In genomic region chr3:146679646-146680045, GRCm38 (mm10) we compare ENCODE assay signal across 33 mouse cellular contexts. TPM values are rescaled to one million over a fixed set of nuclear protein-coding genes. Genes with fewer than 3 reads are reported as not detected.
DNase-seq lines count a peak whose midpoint lies in the region; ATAC-seq and TF ChIP-seq lines count a peak whose summit lies in the region.
"Had no signal": no experiment of that assay in that cellular context is flagged by ENCODE, and none has a peak within 500 bp of the region (broad histone marks: within the 10 kb centered on the region; RNA-seq: fewer than 3 reads in every experiment).

No protein-coding gene starts in this region.

- DNase-seq in CH12.LX (ENCODE audit: extremely low read depth), result no peak
- peak; percentile 27 for DNase-seq in ES-CJ7 (ENCODE audit: low read depth, low spot score)
- no peak for DNase-seq in layer of hippocampus, adult 8-10 months (ENCODE audit: low spot score in 2 of 2)
- no peak for DNase-seq in ovary, postnatal 10 days (ENCODE audit: low spot score)
- DNase-seq: adrenal gland, adult 8-10 months; adrenal gland, postnatal 25 days; cerebellum, adult 11-12 months; cerebellum, adult 8-10 months; cerebellum, postnatal 10 days; cerebellum, postnatal 36 days; embryo, embryonic 11 days; gastrocnemius, postnatal 36 days; heart, postnatal 10 days; heart, postnatal 36 days had no signal

- H3K4me2 ChIP-seq in CH12.LX (ENCODE audit: insufficient read depth, low read depth, poor library complexity, severe bottlenecking), result no peak overlapping the region
- H3K4me2 ChIP-seq: embryonic facial prominence, embryonic 13.5 days; forebrain, embryonic 12.5 days; forebrain, embryonic 15.5 days; heart, embryonic 12.5 days; heart, embryonic 15.5 days; hindbrain, embryonic 13.5 days had no signal

- H3K4me3 ChIP-seq in CH12.LX (replicated peaks in 1 of 3; ENCODE audit: low read depth in 2 of 3, low read length in 2 of 3, poor library complexity in 1 of 3), result no peak overlapping the region
- H3K4me3 ChIP-seq in testis, adult 2 months (ENCODE audit: control insufficient read depth, low read depth, low read length), result peak overlapping the region; percentile 5; the same call in 1 of the 2 replicates
- H3K4me3 ChIP-seq: embryonic facial prominence, embryonic 10.5 days; embryonic facial prominence, embryonic 13.5 days; erythroblast, embryonic 14.5 days; forebrain, embryonic 12.5 days; forebrain, embryonic 15.5 days; heart, embryonic 12.5 days; heart, embryonic 15.5 days; hindbrain, embryonic 10.5 days; hindbrain, embryonic 13.5 days had no signal

- dilution Hi-C loops in CH12.LX (cut with MboI; ENCODE audit: extremely low pct_ligation_motif_present, extremely low pct_unique_long_range_greater_than_20kb, low sequenced_read_pairs), result no loop called here

- H3K9me3 ChIP-seq in CH12.LX (replicated peaks; ENCODE audit: low read length), result no peaks in the 10 kb centered on the region
- H3K9me3 ChIP-seq: embryonic facial prominence, embryonic 10.5 days; embryonic facial prominence, embryonic 13.5 days; forebrain, embryonic 12.5 days; forebrain, embryonic 15.5 days; G1E; heart, embryonic 12.5 days; heart, embryonic 15.5 days; hindbrain, embryonic 10.5 days; hindbrain, embryonic 13.5 days had no signal

- H3K27ac ChIP-seq in CH12.LX (ENCODE audit: insufficient read depth, low read depth), result no peak overlapping the region
- no peak overlapping the region for H3K27ac ChIP-seq in testis, adult 2 months (ENCODE audit: control insufficient read depth, insufficient read depth, low read depth, low read length)
- H3K27ac ChIP-seq: embryonic facial prominence, embryonic 10.5 days; embryonic facial prominence, embryonic 13.5 days; forebrain, embryonic 12.5 days; forebrain, embryonic 15.5 days; heart, embryonic 15.5 days; hindbrain, embryonic 10.5 days; hindbrain, embryonic 13.5 days had no signal

- no peak for TF ChIP-seq POLR2A in CH12.LX (IDR thresholded peaks at IDR 0.05; ENCODE audit: low read depth, low read length)
- no peak for TF ChIP-seq POLR2A in testis, adult 2 months (IDR thresholded peaks at IDR 0.05; ENCODE audit: control insufficient read depth, low read depth, low read length)

- no peak for TF ChIP-seq CTCF in CH12.LX (conservative IDR thresholded peaks at IDR 0.05 in 1 of 2, IDR thresholded peaks at IDR 0.05 in 1 of 2; ENCODE audit: low read depth in 2 of 2, low read length in 2 of 2)
- TF ChIP-seq CTCF in testis, adult 2 months (IDR thresholded peaks at IDR 0.05; ENCODE audit: control insufficient read depth, insufficient read depth, insufficient replicate concordance, low read depth, low read length), result no peak

- H3K9ac ChIP-seq in CH12.LX (ENCODE audit: insufficient read depth, low read depth), result no peak overlapping the region
- H3K9ac ChIP-seq: embryonic facial prominence, embryonic 13.5 days; forebrain, embryonic 12.5 days; forebrain, embryonic 15.5 days; heart, embryonic 12.5 days; heart, embryonic 15.5 days; hindbrain, embryonic 13.5 days had no signal

- ATAC-seq in monocyte, adult 5-6 weeks (replicated peaks; ENCODE audit: insufficient number of reproducible peaks, low FRiP score, low TSS enrichment, poor library complexity, severe bottlenecking), result no peak
- ATAC-seq: activated CD4-positive, CD25-positive, alpha-beta regulatory T cell, adult 4 months; CD4-positive, CD25-positive, alpha-beta regulatory T cell, adult 4 months; forebrain, embryonic 15.5 days; hindbrain, embryonic 16.5 days; Patski had no signal

- H3K27me3 ChIP-seq in CH12.LX (replicated peaks), result no peaks in the 10 kb centered on the region
- no peaks in the 10 kb centered on the region for H3K27me3 ChIP-seq in testis, adult 2 months (ENCODE audit: control insufficient read depth, insufficient read depth, low read length)
- H3K27me3 ChIP-seq: embryonic facial prominence, embryonic 13.5 days; forebrain, embryonic 15.5 days; heart, embryonic 12.5 days; heart, embryonic 15.5 days; Patski had no signal

- in situ Hi-C loops in CH12.LX (cut with MboI; ENCODE audit: low pct_ligation_motif_present, low pct_unique_long_range_greater_than_20kb, low sequenced_read_pairs), result no loop called here

- TF ChIP-seq RAD21 in CH12.LX (IDR thresholded peaks at IDR 0.05; ENCODE audit: low read depth, low read length), result no peak

- no peak for TF ChIP-seq EP300 in CH12.LX (IDR thresholded peaks at IDR 0.05; ENCODE audit: low read length)

- no peaks in the 10 kb centered on the region for H3K79me2 ChIP-seq in CH12.LX (replicated peaks; ENCODE audit: control insufficient read depth, extremely low read depth, insufficient read depth, poor library complexity, severe bottlenecking)

- peaks cover 2 to 3% of the 10 kb centered on the region in 2 experiments; a peak in 2 of 4 replicates for H3K4me1 ChIP-seq in CH12.LX (ENCODE audit: control insufficient read depth in 1 of 2, insufficient read depth in 2 of 2)
- H3K4me1 ChIP-seq in testis, adult 2 months (ENCODE audit: control insufficient read depth, insufficient read depth, low read length), result peaks cover 8% of the 10 kb centered on the region

- H3K36me3 ChIP-seq in CH12.LX (replicated peaks in 1 of 2; ENCODE audit: control insufficient read depth in 1 of 2, insufficient read depth in 1 of 2, low read length in 1 of 2), result no peaks in the 10 kb centered on the region
- H3K36me3 ChIP-seq in testis, adult 2 months (ENCODE audit: control insufficient read depth, insufficient read depth, low read length), result no peaks in the 10 kb centered on the region
- H3K36me3 ChIP-seq: embryonic facial prominence, embryonic 10.5 days; embryonic facial prominence, embryonic 13.5 days; forebrain, embryonic 12.5 days; forebrain, embryonic 15.5 days; heart, embryonic 12.5 days; heart, embryonic 15.5 days; hindbrain, embryonic 10.5 days; hindbrain, embryonic 13.5 days had no signal

TF ChIP-seq in CH12.LX, 34 proteins besides CTCF, POLR2A, EP300 and RAD21:
- TF ChIP-seq USF1 (IDR thresholded peaks at IDR 0.05; ENCODE audit: low read depth, low read length) (peak; percentile 49), CHD2 (IDR thresholded peaks at IDR 0.05; ENCODE audit: low read length) (no peak), MAX (IDR thresholded peaks at IDR 0.05; ENCODE audit: low read length) (no peak), USF2 (conservative IDR thresholded peaks at IDR 0.05; ENCODE audit: low read depth, low read length) (peak; percentile 41)

RNA-seq across cellular contexts. Expression of gene Samd13, which starts 5.7 kb away (rescaled TPM):
- total RNA-seq in CH12.LX (2012; rRNA removed) (not detected in 2 replicates), CH12.LX (2014; rRNA removed) (not detected in 2 replicates)
- polyA plus RNA-seq in CH12.LX (2012; ENCODE audit: insufficient read length, low read depth), result not detected in 2 replicates
- 0.71 TPM in 1 of 2 replicates, not detected in the other for polyA plus RNA-seq in testis, adult 2 months (2012; rRNA removed)
- 0.86 to 3.6 TPM (median 2.4 TPM) in 3 replicates for total RNA-seq in monocyte, adult 5-6 weeks (2017)
- total RNA-seq in layer of hippocampus, adult 8-10 months (2022), result under 1 TPM in 2 of 4 experiments, not detected in 2; 0.45 to 0.63 TPM
- polyA plus RNA-seq: brain, embryonic 14.5 days; erythroblast, embryonic 14.5 days; Patski had no signal

RNA-seq across cellular contexts. Expression of gene 4930503B20Rik, which starts 28.5 kb away (rescaled TPM):
- total RNA-seq in CH12.LX (2012; rRNA removed) (not detected in 2 replicates), CH12.LX (2014; rRNA removed) (not detected in 2 replicates)
- polyA plus RNA-seq in CH12.LX (2012; ENCODE audit: insufficient read length, low read depth), result not detected in 2 replicates
- polyA plus RNA-seq in testis, adult 2 months (2012; rRNA removed), result 205 and 256 TPM in 2 replicates
- total RNA-seq in monocyte, adult 5-6 weeks (2017), result 0.19 to 1.6 TPM in 2 of 3 replicates, not detected in the other
- under 1 TPM in 1 of 4 experiments, not detected in 3; 0.22 TPM for total RNA-seq in layer of hippocampus, adult 8-10 months (2022)
- total RNA-seq: adrenal gland, adult 8-10 months; gastrocnemius, adult 8-10 months; gastrocnemius, postnatal 36 days; heart, postnatal 10 days; heart, postnatal 36 days had no signal
- polyA plus RNA-seq: activated CD4-positive, CD25-positive, alpha-beta regulatory T cell, adult 4 months; C2C12; CD4-positive, CD25-positive, alpha-beta regulatory T cell, adult 4 months; embryonic facial prominence, embryonic 10.5 days; erythroblast, embryonic 14.5 days; forebrain, embryonic 12.5 days; forebrain, embryonic 15.5 days; G1E; heart, embryonic 12.5 days; hindbrain, embryonic 10.5 days; hindbrain, embryonic 13.5 days; hindbrain, embryonic 16.5 days had no signal
